Mouse (Mus musculus) spleen, postnatal 14 days (tissue): ENCODE measurements around the gene Snx7.

Source experiments
- DNase-seq, 2 experiments: peaks; one replicate each; pipeline ENCODE4 v3.0.0; 2021 to 2022; ENCODE audit warnings: low spot score in 2 of 2

Snx7 gene

DNA sequence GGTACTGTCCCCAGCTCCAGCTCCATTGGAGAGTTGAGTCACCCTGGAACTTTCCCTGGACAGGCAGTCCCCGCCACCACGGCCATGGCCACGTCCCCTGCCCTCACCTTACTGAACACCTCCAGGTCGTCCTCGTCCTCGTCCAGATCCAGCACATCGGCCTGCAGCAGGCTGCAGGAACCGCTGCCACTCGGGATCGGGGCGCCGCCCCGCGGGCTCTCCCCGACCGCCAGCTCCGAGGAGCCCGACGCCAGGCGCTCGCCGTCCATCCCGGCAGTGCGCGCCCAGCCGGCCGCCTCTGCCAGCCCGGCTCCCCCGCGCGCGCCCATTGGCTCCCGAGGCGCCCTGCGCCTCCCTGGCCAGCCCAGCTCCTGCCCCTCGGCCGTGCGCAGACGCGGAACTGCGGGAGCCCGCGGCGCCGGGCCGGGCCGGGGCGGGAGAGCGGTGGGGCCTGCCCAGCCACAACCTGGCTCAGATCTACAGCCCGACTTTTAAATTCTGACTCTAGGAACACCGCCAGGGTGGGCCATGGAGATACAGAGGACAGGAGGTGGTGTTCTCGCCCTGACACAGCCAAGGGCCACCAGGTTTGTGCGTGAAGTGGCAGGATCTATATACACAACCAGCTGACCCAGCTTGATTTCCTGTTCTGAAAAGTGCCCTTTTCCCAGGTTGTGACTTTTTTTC lies at the start of gene Snx7:
Gene Snx7 (minus strand): TSS at position 300 of the 687 bp plus-strand sequence.
- peak; percentile 7 to 21 for DNase-seq

- DNase-seq = no peak
These were observed 46.7 kb upstream of the Snx7 start for GRCm38 (mm10) chr3:117915420-117915819.

- no peak for DNase-seq
These were observed 25.0 kb upstream of the Snx7 start for GRCm38 (mm10) chr3:117893736-117894135.

GRCm38 (mm10) chr3:117875450-117875849 lies 6.7 kb upstream of the Snx7 start:
- no peak for DNase-seq

DNA sequence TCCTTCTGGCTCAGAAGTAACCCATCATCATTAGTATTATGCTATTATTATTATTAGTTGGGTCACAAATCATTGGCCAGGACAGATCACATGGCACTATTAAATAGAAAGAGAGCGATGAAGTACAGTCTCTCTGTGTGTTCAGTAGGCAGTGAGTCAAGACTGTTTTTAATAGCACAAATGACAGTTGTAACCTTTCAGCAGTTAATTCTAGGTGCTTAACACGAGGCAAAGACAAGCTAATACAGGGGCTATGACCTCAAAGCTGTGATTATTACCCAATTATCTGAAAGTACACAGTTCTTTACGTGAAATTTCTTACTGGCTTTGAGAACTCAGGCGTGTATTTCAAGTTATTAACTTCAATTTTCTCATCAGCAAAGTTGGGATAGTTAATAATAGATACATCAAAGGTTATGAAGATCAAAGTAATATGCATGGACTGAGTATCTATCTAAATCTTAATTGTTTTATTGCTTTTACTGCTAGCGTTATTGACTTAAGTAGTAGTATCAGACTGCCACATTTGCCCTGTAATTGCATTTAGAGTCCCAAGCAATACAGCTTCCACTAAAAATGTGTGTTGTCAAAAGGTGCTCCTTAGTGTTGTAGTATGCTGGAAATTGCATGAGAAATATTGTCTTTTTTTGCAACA lies 4.6 kb upstream of the Snx7 start:
- no peak for DNase-seq

DNA sequence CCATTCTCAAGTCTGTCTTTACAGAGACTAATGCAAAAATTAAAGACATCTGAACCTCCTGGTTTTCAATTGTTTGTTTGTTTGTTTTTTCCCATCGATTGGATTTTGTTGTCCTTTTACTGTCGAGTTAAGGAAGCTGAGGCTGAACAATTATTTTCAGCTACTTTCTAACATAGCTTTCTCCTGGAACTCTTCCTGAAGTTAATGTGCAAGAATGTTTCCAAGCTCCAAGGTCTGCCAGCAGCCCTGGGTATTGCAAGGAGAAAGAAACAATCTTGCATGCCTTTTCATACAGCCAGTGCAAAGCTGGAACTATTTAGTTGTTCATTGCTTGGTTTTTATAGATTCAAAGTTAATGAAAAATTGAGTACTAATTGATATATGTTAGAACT lies 584 bp upstream of the Snx7 start:
- no peak for DNase-seq

DNA sequence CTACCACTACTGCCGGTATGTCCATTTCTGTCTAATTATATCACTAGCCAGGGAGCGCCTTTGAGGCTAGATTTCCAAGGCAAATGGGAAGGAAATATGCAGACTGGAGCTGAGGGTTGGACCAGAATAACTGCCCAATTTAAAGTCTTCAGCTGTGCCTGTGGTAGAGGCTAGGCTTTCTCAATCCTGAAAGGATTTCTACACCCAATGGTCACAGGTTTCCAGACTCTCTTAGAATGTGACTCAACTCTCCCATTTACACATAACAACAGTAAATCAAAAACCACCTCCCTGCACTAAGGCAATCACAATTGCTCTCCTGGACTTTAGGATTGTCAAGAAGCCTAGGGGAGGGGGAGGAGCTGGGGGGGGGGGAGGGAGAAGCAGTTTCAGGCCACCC lies 645 bp downstream of the Snx7 start:
- no peak for DNase-seq

- DNase-seq = no peak
These were observed 1.9 kb downstream of the Snx7 start for GRCm38 (mm10) chr3:117866696-117867407.

DNA sequence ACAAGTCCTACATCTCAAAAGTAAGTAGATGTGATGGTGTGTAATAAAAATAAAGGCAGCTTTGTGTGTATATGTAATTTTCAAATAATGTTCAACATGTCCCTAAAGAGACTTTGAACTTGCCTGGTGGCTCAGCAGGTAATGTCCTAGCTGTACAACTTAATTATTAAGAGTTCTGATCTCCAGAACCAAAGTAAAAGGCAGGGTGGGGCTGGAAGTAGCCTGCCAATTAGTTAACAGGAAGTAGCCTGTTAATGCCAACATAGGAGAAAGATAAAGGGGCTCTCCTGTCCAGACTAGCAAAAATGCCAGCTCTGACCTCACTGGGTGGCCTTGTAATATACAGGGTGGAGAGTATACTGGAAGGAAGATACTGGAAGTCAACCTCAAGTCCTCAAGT lies 3.1 kb downstream of the Snx7 start:
- no peak for DNase-seq

- no peak for DNase-seq
These were observed 5.8 kb downstream of the Snx7 start for GRCm38 (mm10) chr3:117862951-117863350.

- no peak for DNase-seq
These were observed 6.7 kb downstream of the Snx7 start for GRCm38 (mm10) chr3:117861977-117862434.

- DNase-seq = no peak
These were observed 9.7 kb downstream of the Snx7 start for GRCm38 (mm10) chr3:117858996-117859395.

- DNase-seq = no peak
These were observed 15.0 kb downstream of the Snx7 start for GRCm38 (mm10) chr3:117853729-117854128.

GRCm38 (mm10) chr3:117852054-117852361 lies 16.7 kb downstream of the Snx7 start:
- DNase-seq = no peak

GRCm38 (mm10) chr3:117851278-117852053 lies 17.3 kb downstream of the Snx7 start:
- DNase-seq = no peak

DNA sequence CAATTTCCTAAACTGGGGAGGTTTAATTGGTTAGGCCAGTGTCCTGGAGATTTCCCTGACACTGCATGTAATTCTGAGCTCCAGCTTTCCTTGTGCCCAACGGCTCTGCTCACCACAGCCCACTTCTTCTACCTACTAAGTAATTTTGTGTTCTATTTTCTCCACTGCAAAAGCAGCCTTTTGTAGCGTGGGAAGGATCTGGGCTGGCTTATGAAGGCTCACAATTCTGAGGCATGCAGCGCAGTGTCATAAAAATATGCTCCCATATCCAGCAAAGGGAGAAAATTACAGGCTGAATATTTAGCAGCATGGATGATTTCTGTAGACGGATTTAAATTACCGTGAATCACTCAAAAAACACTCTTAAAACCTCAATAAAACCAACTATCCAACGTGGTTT lies 19.9 kb downstream of the Snx7 start:
- DNase-seq = no peak

DNA sequence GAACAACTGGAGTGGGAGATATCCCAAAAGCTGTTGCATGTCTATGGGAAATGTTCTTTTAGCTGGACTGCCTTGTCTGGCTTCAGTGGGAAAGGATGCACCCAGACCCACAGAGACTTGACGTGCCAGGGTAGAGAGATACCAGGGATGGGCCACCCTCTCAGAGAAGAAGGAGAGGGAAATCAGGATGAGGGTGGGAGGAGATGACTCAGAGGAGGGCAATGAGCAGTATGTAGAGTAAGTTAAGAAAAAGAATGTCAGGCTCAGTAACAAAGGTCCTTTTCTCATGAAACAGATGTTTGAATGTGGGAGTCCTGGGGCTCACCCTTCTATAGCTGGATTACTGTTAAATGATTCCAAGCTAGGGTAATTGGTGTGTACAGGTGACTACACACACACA lies 26.1 kb downstream of the Snx7 start:
- DNase-seq = no peak

DNA sequence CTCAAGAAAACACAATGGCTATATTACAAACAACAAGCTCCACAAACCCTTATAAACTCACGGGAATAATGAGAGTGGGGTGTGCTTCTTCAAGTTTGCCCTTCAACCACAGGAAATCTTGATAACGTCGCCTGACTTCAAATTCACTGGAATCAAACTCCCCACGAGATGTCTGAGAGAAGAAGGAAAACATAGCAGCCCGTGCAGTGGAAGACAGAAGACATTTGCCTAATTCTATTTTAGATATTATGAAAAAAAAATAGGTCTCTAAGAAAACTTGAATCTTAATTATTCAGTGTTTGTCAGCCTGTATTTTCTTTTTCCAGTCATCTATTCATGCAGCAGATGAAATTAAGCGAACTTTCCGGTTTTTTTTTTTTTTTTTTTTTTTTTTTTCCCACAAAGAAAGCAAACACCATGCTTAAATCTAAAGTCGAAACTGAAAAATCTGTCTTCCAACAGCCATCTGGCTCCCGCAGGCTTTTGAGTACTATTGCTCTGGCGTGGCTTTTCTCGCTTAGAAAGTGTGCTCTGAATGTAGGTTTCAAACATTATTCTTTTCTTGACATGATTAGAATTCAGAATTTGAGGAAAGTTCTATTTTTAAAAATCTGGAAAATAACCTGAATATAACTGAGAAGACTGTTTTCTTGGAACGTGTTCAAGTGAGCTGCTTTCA lies 28.7 kb downstream of the Snx7 start:
- no peak for DNase-seq

DNA sequence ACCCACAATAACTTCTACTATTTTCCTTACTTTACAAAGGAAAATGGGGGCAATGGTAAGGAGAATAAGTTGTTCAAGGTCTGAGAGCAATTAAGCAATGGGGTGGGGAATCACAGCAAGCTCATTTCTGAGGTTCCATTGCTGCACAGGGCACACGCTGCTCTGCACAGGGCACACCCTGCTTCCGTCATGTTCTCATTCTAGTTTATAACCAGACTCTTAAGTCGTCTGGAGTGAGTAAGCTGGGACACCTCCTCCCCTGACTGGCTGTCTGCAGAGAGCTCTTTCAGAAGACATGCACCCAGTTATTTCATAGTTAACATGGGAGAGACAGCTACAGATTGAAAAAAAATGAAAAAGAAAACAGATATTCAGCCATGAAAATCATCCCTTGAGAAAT lies 30.7 kb downstream of the Snx7 start:
- no peak for DNase-seq

DNA sequence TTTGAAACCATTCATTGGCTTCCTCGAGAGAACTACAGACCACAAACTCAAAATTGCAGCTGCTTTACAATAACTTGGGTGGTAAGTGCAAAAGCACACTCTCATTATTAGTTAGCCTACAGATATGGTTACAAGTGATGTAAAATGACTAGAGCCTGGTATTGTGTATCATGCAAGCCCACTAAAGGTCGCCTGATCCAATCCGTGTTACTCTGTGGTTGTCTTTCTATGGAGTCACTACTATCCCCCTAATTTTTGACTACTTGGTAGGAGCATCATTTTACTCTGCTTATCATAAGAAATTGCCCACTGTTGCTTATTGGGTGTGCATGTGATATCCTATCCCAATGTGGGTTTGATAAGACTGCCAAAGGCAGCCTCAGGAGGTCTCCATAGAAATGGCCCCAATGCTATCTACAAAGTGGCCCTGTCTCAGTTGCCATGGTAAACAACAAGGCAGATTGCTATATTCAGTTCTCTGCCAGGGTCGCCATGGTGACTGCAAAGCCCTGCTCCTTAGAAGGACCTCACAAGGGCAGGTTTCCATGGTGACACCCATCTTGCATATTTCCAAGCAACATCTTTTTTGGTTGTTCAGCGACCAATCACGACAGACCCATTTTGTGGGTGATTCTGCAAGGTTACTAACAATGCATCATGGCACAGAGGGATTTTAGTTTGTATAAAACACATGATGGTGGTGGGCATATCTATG lies 42.1 kb downstream of the Snx7 start:
- DNase-seq = no peak

- DNase-seq = no peak
These were observed 45.5 kb downstream of the Snx7 start for GRCm38 (mm10) chr3:117823218-117823617.
